Mouse (Mus musculus): ENCODE data around the gene Scamp2. TPM values are rescaled to one million over a fixed set of nuclear protein-coding genes. Genes with fewer than 3 reads are reported as not detected.

The Scamp2 gene
- total RNA-seq (2021) = 10 to 100 TPM; 44.2 to 45.0 TPM
- long read RNA-seq, experiment 1, transcript Scamp2-201 (9 exons, 2,340 nt) = major isoform, 95 of 102 reads
- long read RNA-seq, experiment 1, partial matches to known transcripts = 2 of 102 reads
- long read RNA-seq, experiment 1, other reads (novel, unspliced or antisense) = 3 of 102 reads
- long read RNA-seq, experiment 2, transcript Scamp2-201 (9 exons, 2,340 nt) = major isoform, 90 of 96 reads
- long read RNA-seq, experiment 2, partial matches to known transcripts = 3 of 96 reads
- long read RNA-seq, experiment 2, other reads (novel, unspliced or antisense) = 3 of 96 reads

GRCm38 (mm10) chr9:57560861-57561710, at the start of gene Scamp2:
Gene Scamp2 (plus strand): TSS chr9:57560943.
- intact Hi-C loops (cut with DNase I; ENCODE audit: low total_unique reads) = no loop called here
- DNase-seq = peak; percentile 94

- peak; percentile 33 for DNase-seq
- intact Hi-C loops (cut with DNase I; ENCODE audit: low total_unique reads) = no loop called here
These were observed 43.6 kb upstream of the Scamp2 start for GRCm38 (mm10) chr9:57517113-57517512.

- DNase-seq = no peak
- intact Hi-C loops (cut with DNase I; ENCODE audit: low total_unique reads) = no loop called here
These were observed 40.2 kb upstream of the Scamp2 start for GRCm38 (mm10) chr9:57520375-57521055.

- intact Hi-C loops (cut with DNase I; ENCODE audit: low total_unique reads) = no loop called here
- DNase-seq = peak; percentile 96
These were observed 39.5 kb upstream of the Scamp2 start, which contains the start of gene Cox5a for GRCm38 (mm10) chr9:57521056-57521911. Gene Cox5a (plus strand): TSS chr9:57521274.

- intact Hi-C loops (cut with DNase I; ENCODE audit: low total_unique reads) = no loop called here
- no peak for DNase-seq
These were observed 38.5 kb upstream of the Scamp2 start for GRCm38 (mm10) chr9:57522114-57522860.

GRCm38 (mm10) chr9:57522861-57523246, 37.9 kb upstream of the Scamp2 start:
- DNase-seq = no peak
- intact Hi-C loops (cut with DNase I; ENCODE audit: low total_unique reads) = no loop called here

- DNase-seq = no peak
- intact Hi-C loops (cut with DNase I; ENCODE audit: low total_unique reads) = no loop called here
These were observed 37.0 kb upstream of the Scamp2 start for GRCm38 (mm10) chr9:57523754-57524153.

GRCm38 (mm10) chr9:57524439-57524838, 36.3 kb upstream of the Scamp2 start:
- intact Hi-C loops (cut with DNase I; ENCODE audit: low total_unique reads) = no loop called here
- DNase-seq = no peak

- DNase-seq = no peak
- intact Hi-C loops (cut with DNase I; ENCODE audit: low total_unique reads) = no loop called here
These were observed 35.2 kb upstream of the Scamp2 start for GRCm38 (mm10) chr9:57525516-57525915.

GRCm38 (mm10) chr9:57526435-57526834, 34.3 kb upstream of the Scamp2 start:
- intact Hi-C loops (cut with DNase I; ENCODE audit: low total_unique reads) = no loop called here
- no peak for DNase-seq

GRCm38 (mm10) chr9:57531946-57532345, 28.8 kb upstream of the Scamp2 start:
- DNase-seq = no peak
- intact Hi-C loops (cut with DNase I; ENCODE audit: low total_unique reads) = no loop called here

GRCm38 (mm10) chr9:57536362-57536761, 24.4 kb upstream of the Scamp2 start:
- intact Hi-C loops (cut with DNase I; ENCODE audit: low total_unique reads) = loop anchor here (5.0 kb wide), 1 partner anchor 116 kb away; the partner anchor contains the start of gene Csk
- no peak for DNase-seq

GRCm38 (mm10) chr9:57537044-57537727, 23.6 kb upstream of the Scamp2 start, which contains the start of gene Fam219b:
Gene Fam219b (plus strand): TSS chr9:57537528.
- peak; percentile 92 for DNase-seq
- intact Hi-C loops (cut with DNase I; ENCODE audit: low total_unique reads) = loop anchor here (5.0 kb wide), 1 partner anchor 115 kb away; the partner anchor contains the start of gene Csk

GRCm38 (mm10) chr9:57537728-57538181, 23.0 kb upstream of the Scamp2 start:
- intact Hi-C loops (cut with DNase I; ENCODE audit: low total_unique reads) = loop anchor here (5.0 kb wide), 1 partner anchor 115 kb away; the partner anchor contains the start of gene Csk
- DNase-seq = no peak

- DNase-seq = no peak
These were observed 21.2 kb upstream of the Scamp2 start for GRCm38 (mm10) chr9:57539550-57539949.

GRCm38 (mm10) chr9:57541312-57541711, 19.4 kb upstream of the Scamp2 start:
- intact Hi-C loops (cut with DNase I; ENCODE audit: low total_unique reads) = loop anchor here (5.0 to 10.0 kb wide), 2 partner anchors 46 to 213 kb away; partner anchors contain the start of gene Ulk3
- no peak for DNase-seq

More at GRCm38 (mm10) chr9:57539550-57539949, 21.2 kb upstream of the Scamp2 start:
- intact Hi-C loops (cut with DNase I; ENCODE audit: low total_unique reads) = loop anchor here (5.0 kb wide), 1 partner anchor 113 kb away; the partner anchor contains the start of gene Csk

GRCm38 (mm10) chr9:57543951-57544350, 16.8 kb upstream of the Scamp2 start:
- no peak for DNase-seq
- intact Hi-C loops (cut with DNase I; ENCODE audit: low total_unique reads) = loop anchor here (5.0 to 10.0 kb wide), 2 partner anchors 43 to 211 kb away; partner anchors contain the start of gene Ulk3
